Mouse (Mus musculus) layer of hippocampus, adult 9-10 months (tissue): Measurements from ENCODE around the gene Kdm4b.

Experiments
- DNase-seq: peaks from one replicate; pipeline ENCODE4 v3.0.0; 2022; ENCODE audit warnings: low spot score

The Kdm4b gene

DNA sequence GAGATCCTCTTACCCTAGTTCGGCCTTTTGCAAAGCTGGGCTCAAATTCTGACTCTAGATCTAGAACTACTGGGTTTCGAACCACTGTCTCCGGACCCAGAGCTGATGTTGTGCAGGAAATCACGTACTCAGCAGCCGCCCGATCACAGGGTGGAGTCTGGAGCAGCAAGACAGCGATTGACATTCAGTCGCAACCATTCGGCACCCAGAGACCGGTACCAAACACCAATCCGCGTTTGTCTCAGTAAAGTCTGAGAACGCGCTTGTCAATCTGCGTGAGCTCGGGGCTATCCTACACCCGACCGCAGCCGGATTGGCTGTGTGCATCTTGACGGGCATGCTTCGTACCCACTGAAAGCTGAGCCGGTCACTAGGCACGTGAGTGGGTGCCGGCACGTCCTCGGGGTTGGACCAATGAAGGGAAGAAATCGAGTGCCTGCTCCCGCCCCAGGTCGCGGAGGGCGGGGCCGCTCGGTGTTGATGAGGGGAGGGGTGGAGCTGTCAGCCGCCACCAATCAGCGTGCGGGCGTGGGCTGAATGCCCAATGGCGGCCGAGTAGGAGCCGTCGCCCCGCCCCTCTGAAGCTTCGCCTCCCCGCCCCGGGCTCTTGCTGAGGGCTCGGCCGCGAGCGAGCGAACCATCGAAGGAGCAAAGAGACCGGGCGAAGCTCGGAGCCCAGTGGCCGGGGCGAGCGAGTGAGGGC is at the start of gene Kdm4b:
Gene Kdm4b, plus strand, starts transcription at position 613 of the 703 bp plus-strand sequence.
- DNase-seq: peak; percentile 96

DNA sequence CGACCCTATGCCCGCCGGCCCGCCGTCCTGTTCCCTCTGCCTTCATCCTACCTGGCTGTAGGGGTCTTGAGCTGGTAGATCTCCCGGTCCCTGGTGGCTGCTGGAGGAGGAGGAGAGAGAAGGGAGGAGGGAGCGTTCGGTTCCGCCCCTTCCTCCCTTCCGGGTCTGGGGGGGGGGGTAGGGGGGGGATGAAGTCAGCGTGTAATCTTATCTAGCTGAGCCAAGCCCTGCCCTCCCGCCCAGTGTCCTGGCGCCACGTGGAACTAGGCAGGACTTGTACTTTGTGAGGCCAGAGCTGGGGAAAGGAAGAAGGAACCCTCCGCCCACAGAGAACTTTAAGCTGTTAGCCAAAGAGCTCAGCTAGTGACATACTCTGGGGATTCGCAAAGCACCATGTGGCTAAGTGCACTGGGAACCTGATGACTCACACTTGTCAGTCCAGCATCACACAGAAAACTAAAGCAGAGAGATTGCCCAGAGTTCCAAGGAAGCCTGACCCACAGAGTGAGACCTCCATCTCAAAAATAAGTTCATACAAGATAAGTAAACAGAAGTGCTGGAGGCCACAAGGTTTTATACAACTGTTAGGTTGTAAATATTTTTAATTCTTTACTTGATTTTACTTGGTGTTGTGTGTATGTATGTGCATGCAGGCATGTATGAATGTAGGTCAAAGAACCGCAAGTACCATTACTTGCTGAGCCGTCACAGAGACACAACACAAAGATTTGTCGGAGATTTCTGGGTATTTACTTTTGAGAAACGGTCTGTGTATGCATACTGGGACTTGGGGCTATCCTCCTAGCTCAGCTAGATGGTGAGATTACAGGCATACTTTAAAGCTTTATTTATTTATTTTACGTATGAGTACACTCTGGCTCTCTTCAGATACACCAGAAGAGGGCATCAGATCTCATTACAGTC is 49.0 kb upstream of the Kdm4b start, which contains the start of gene Ticam1:
Gene Ticam1, minus strand, starts transcription at position 144 of the 924 bp plus-strand sequence.
- DNase-seq: peak; percentile 72

DNA sequence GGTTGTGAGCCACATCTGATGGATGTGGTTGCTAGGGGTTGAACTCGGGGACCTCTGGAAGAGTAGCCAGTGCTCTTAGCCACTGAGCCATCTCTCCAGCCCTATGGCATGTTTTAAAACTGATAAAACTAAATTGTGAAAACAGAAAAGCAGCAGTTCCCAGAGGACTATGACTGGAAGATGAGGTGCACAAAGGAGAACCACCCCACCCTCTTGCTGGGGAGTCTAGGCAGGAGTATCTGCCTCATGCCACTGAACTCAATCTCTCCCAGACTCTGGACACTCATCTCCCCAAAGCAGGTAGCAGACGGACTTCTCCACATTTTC is 48.3 kb upstream of the Kdm4b start:
- no peak for DNase-seq

DNA sequence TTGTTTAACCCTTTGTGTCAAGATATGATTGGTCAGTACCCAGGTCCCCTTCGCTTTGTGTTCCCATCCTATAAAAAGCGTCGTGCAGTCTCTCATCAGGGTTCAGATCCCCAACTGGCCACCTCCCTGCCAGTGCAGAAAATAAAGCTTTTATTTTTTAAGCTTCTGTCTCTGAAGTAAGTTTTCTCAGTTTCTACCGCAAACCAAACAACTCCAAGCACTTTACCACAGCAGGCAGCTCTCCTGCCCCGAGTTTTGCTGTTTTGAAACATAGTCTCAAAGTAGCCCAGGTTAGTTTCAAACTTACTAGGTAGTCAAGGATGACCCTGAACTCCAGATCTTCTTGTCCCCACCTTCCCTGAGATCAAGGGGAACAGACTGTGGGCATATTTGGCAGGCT is 47.5 kb upstream of the Kdm4b start:
- no peak for DNase-seq

DNA sequence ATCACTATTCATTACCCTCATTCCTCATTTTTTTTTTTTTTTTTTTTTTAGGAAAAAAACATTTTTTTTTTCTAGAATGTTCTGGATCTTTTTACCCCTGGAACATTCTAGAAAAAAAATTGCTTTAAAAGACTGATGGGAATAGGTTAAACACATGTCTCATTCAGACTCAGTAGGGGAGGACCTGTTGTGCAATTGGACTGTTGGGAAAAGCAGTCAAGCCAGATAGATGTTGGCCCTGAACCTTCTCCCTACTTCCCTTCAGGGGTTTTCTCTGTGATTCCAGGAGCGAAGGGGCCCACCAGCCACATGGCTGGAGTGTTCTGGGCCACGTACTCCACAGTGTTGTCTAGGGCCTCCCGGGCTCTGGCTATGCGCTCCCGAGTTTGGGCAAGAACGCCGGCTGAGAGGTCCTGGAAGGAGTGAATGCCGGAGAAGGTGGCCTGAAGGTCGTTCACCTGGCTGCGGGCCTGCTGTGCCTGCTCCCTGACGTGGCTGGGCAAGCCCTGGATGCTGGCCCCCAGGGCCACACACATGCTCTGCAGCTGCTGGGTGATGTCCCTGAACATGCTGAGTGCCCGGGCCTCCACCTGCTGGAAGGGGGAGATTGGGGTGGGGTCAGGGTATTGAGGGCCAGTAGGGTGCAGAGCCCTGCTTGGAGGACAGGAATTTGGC is 46.2 kb upstream of the Kdm4b start:
- DNase-seq: no peak

DNA sequence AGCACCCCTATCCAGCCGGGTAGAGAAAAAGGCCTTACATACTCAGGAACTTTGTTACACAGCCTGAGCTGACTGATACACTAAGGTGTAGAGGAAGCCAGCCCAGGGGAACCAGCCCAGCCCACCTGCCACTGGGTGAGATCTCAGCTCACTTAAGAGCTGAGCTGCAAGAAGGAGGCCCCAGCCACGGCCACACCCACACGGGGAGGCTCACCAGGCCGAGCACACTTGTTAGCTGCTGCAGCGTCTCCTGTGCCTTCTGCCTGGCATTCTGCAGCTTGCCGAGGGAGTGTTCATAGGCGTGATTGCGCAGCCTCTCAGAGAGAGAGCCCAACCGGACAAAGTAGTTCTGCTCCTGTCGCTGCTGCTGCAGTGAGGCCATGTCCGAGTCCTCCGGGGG is 44.7 kb upstream of the Kdm4b start:
- no peak for DNase-seq

DNA sequence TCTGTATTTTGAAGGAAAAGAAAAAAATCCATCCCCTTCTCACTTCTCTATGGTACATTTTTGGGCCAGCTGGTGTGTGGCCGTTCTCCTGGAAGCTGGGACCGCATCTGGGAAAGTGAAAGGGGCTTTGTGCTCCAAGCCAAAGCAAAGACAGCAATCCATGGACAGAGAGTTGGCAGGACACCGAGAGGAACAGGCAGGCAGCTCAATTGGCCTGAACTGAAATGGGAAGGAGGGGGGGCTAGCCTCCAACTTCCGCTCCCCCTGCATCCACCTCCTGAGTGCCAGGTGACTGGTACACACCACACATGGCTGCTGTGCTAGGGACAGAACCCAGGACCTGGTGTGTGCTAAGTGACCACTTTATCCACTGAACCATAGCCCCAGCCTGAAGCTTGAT is 43.1 kb upstream of the Kdm4b start:
- no peak for DNase-seq

DNA sequence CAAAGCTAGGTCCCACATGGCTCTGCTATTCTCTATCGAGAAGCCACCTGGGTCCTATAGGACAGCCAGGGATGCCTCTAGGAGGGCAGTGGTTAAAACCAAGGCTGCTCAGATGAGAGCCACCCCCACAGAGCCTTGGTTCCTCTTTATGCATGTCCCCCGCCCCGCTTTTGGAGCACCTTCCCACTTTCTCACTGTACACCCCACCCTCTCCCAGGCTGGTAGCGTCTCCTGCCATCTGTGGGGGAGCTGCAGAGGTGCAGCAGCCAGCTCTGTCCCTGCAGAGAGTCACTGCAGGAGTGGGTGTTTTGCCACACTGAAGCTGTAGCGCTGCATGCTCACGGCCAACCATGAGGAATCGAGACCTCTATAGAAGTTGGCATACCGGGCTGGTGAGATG is 42.5 kb upstream of the Kdm4b start:
- DNase-seq: no peak

DNA sequence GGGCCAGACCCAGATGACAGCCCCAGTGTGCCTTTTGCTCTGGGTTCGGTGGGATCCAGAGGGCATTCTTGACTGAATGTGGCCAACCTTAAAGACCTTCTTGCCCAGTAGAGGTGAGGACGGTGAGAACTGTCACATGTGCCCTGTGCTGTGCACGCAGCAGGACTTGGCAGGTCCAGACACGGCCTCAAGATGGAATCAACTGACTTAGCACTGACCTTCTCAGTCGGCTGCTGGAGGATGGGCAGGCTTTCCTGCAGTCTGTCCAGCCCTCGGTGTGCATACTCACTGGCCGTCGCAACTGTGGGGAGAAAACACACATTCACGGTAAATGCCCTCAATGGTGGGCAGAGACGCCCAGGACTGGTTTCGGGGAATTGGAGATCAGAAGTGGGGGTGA is 39.9 kb upstream of the Kdm4b start:
- DNase-seq: no peak

DNA sequence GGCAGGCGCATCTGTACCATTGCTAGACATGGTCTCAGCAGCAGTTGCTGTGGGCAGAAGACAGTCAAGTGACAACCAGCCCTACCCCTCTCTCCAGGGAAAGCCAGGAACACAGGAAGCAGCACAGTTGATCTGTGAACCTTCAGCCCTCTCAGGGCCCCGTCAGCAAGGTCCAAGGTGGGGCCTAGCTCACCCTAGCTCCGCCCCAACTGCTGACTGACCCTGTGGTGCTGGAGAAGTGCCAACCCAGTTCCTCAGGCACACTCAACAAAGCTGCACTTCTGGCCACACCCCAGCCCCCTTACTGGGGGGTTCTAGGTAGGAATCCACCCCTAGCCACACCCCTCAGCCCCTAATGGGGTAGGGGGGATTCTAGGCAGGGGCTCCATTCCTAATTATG is 38.0 kb upstream of the Kdm4b start:
- no peak for DNase-seq

DNA sequence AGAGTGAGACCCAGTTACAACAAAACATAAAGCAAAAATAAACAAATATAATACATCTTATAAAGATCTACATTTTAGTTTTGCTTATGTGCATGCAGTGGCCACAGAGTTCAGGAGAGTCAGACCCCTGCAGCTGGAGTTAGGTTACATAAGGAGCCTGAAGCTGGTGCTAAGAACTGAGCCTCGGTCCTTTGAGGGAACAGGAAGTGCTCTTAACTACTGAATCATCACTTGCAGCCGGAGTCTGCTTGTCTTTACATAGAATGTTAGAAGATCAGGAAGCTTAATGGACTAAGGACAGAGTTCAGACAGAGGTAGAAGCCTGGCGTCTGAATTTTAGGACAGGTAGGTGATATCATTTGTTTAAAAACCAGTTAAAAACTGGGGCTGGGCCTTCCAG is 37.0 kb upstream of the Kdm4b start:
- DNase-seq: no peak

DNA sequence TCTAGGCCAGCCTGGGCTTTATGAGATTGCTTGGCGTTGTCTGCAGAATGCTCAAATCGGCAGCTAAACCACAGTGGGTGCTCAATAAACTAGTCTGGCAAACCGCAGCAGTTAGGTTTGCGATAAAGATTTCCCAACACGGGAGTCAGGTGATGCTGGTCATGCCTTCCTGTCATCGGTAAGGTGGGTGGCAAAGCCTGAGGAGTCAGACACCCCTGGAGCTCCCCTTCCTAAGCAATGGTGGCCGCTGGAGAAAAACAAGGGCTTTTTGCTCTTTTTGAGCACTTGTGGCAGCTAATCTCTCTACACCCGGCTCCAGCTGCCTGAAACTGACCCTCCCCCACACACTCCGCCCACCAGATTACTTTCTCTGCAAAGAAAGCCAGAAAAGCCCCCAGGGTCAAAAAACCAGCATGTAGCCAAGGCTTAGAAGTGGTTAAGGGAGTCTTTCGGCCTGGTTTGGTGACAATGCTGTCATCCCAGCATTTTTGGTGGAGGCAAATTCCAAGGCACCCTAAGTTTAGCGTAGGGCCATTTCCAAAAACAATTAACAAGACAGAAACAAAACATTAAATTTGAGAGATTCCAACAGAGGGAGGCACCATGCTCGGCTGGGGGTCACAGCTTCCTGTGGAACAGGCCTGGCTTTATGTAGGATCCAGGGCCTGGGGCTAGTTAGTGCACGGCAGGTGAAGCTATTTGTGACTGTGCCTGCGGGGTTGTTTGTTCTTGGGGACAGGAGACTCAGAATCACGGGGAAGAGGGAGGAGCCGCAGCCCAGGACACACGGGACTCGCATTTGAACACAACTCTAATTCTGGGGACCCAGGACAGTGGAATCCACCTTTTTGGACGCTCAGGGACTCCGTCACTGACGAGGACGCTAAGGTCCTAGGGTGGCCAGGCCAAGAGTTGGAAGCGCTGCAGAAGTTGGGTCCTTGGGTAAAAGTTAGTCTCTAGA is 36.2 kb upstream of the Kdm4b start:
- no peak for DNase-seq

DNA sequence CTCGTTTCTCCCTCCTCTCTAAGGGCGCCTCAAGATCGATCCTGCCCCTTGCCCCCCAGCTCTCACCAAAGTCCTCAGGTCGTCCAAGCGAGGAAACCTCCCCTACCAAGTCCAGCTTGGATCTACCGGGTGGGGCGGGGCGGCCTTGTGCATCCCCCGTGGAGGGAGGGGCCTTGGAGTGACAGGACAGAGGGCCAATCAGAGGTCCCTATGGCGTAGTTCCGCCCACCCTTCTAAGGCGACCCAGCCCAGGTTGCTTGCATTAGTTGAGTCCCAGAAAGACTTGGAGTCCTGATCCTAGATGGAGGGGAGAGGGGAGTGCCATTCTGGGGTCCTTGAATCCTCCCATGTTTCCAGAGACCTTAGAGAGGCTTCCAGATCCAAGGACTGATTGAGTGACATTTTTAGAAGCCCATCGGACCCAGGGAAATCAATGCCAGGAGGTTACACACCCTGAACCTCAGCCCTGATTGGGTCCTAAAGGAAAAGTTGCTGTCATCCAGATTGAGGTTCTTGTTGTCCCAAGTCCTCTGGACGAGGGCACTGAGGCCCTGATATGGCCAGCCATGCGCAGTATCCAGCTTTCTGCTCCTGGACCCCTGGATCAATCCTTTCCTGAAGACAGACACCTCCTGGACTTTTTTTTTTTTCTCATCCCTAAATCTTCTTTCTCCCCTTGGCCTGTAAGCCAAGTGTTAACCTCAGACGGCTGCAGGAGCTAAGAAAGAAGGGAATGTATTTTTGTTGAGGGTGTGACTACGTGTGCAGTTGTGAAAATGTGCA is 35.3 kb upstream of the Kdm4b start:
- DNase-seq: no peak

DNA sequence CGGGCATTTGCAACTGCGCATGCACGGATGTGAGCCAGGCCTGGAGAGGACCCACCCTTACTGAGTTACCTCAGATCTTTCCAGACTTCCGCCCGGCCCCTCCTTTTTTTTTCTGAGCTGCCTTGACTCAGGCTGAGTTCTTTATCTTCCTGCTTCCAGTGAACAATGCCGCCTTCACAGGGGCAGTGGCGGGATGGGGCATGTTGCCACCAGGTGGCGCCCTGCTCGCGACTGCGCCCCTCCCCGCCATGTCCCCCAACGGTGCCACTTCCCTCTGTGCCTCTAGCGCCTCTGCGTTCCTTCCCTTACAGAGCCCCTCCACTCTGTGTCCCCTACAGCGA is 34.7 kb upstream of the Kdm4b start:
- DNase-seq: peak; percentile 59

DNA sequence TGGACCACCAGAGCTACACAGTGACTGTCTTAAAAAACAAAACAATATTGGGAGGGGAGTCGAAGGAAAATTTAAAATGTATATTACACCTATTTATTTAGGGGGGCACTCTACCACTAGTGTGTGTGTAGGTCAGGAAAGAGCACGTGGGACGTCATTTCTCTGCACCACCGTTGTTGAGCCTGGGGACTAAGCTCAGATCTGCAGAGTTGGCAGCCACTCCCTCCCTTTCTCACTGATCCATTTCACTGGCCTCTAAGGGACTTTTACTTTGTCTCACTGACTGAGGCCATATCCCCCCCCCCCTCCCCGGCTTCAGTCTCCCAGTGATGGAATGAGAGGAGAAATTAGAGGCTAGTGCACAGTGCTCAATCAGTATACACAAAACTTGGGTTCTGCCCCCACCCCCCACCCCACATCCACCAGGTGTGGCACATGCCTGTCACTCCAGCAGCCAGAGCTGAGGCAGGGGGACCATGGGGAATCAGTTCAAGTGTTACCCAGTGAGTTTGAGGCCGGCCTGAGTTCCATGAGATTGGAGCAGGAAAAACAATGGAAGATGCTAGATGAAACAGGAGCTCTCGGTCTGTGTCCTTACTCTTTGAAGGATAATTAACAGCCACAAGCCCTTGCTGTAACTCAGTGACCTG is 33.9 kb upstream of the Kdm4b start:
- no peak for DNase-seq

DNA sequence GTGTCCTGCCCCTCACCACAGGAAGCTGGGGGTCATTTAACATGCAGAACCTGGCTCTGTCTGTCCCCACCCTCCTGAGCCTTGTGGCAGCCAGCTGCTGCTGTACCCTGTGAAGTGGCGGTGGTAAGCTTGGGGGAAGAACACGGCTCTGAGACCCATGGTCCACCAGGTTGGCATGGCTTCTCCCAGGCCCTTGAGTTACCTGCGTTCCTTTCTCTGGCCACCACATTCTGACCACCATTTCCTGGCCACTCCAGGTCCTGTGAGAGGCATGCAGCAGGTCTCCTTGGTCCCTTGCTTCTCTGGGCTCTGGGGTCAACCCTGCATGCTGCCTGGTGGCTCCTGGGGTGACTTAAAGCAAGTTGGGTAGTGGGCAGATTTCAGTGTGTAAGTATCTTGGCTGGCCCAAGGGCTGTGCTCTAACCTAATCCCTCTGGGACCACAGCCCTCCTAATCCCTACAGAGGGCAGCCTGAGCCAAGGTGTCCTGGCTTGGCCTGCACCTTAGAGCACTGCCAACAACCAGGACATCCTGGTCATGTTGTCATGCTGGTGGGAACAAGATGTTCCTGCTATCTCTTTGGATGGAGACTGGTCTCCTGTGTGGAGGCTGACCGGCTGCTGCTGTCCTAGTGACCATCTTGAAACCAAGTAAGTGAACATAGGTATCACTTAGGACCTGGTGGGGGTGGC is 33.2 kb upstream of the Kdm4b start, which contains the start of gene Plin3:
Gene Plin3, minus strand, starts transcription at position 343 of the 692 bp plus-strand sequence.
- DNase-seq: no peak

DNA sequence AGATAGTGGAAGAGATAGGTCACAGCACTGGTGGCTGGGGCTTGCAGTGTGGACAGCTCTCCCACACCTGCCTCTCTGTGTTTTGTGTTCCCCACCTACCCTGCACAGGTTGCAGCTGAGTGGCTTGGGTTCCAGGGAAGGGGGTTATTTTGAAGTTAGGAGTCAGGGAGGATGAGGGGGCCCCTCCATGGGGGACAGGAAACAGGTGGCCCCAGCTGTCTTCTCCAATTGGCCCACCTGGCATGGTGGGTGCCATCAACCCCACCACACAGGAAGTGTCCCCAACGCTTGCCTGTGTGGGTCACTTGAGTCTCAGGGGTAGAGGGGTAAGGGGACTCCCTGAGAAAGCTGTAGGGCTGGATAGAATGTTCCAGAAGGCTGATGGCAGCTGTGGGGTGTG is 32.6 kb upstream of the Kdm4b start:
- DNase-seq: no peak

DNA sequence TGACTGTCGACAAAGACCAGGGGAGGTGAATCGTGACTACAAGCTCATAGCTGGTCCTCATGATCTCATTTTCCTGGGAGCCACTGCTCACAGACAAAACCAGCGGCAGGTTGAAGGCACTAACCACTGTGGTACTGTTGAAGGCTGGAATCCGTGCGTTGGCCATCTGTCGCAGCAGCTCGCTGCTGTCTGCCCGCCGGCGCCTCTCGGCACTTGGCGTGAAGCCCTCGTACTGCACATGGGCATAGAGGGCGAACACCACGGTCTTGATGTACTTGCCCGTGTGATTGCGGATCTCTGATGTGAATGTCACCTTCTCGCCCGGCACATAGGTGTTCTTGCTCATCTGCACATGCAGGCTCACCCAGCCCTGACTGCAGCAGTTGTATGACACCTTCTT is 31.6 kb upstream of the Kdm4b start:
- no peak for DNase-seq

DNA sequence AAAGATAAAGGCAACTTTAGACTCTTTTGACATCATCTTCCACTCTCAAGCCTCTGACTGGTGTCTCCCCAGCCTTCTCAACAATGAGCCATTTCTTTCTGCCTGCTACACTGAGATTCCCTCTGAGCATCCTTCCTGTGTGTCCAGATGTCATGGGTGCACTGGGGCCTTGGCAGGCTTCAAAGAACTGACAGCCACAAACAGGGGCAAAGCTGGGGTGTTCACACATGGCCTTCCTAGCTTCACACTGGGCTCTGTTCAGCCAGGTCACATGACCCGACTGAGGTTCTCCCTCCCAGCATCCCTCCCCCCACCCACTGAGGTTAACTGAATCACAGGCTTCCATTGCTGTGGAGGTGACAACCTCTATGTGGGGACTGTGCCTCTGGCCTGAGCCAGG is 29.7 kb upstream of the Kdm4b start:
- no peak for DNase-seq

DNA sequence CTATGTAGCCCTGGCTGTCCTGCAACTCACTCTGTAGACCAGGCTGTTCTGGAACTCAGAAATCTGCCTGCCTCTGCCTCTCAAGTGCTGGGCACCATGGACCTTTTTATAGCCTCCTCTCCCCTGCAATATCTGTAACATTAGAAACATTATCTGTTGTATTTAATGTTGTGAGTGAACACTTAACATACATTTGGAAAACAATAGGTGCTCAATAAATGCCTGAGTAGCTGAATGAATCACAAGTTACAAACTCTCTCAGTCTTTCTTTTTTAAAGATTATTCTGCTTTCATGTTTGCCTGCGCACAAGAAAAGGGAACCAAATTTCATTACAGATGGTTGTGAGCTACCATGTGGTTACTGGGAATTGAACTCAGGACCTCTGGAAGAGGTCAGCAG is 27.6 kb upstream of the Kdm4b start:
- no peak for DNase-seq
